Mouse (Mus musculus) 416B (cell line): ENCODE measurements around the gene Prrt1.

Source experiments
- DNase-seq: peaks from one replicate; pipeline ENCODE4 v3.0.0; 2011; ENCODE audit warnings: low read depth

Gene Prrt1

GRCm38 (mm10) chr17:34599891-34600290 is 29.4 kb upstream of the Prrt1 start:
- no peak for DNase-seq

- DNase-seq, result no peak
These were observed 27.5 kb upstream of the Prrt1 start for GRCm38 (mm10) chr17:34601796-34602195.

- peak; percentile 100 for DNase-seq
These were observed 25.8 kb upstream of the Prrt1 start, which contains the start of gene Rnf5 for GRCm38 (mm10) chr17:34603375-34604060. TSS of gene Rnf5 (minus strand) at chr17:34603690.

- DNase-seq, result peak; percentile 100
These were observed 25.2 kb upstream of the Prrt1 start, which contains the start of gene Agpat1 for GRCm38 (mm10) chr17:34604061-34604508. TSS of gene Agpat1 (plus strand) at chr17:34604262.

- DNase-seq, result peak; percentile 69
These were observed 24.7 kb upstream of the Prrt1 start for GRCm38 (mm10) chr17:34604511-34605237.

GRCm38 (mm10) chr17:34605609-34606008 is 23.7 kb upstream of the Prrt1 start:
- peak; percentile 96 for DNase-seq

- DNase-seq, result no peak
These were observed 22.9 kb upstream of the Prrt1 start for GRCm38 (mm10) chr17:34606186-34607039.

- no peak for DNase-seq
These were observed 21.3 kb upstream of the Prrt1 start for GRCm38 (mm10) chr17:34607997-34608396.

- no peak for DNase-seq
These were observed 18.3 kb upstream of the Prrt1 start for GRCm38 (mm10) chr17:34611050-34611449.

- DNase-seq, result no peak
These were observed 16.2 kb upstream of the Prrt1 start for GRCm38 (mm10) chr17:34613054-34613645.

- DNase-seq, result no peak
These were observed 15.5 kb upstream of the Prrt1 start for GRCm38 (mm10) chr17:34613830-34614229.

GRCm38 (mm10) chr17:34615871-34616270 is 13.5 kb upstream of the Prrt1 start, which contains the start of gene Egfl8:
TSS of gene Egfl8 (minus strand) at chr17:34615971.
- DNase-seq, result no peak

- peak; percentile 83 for DNase-seq
These were observed 10.3 kb upstream of the Prrt1 start for GRCm38 (mm10) chr17:34618999-34619398.

GRCm38 (mm10) chr17:34621006-34621405 is 8.3 kb upstream of the Prrt1 start:
- DNase-seq, result no peak

- DNase-seq, result peak; percentile 24
These were observed 6.2 kb upstream of the Prrt1 start for GRCm38 (mm10) chr17:34623161-34623560.

GRCm38 (mm10) chr17:34624981-34625380 is 4.4 kb upstream of the Prrt1 start:
- no peak for DNase-seq

GRCm38 (mm10) chr17:34626062-34626772 is 3.1 kb upstream of the Prrt1 start:
- DNase-seq, result no peak

- DNase-seq, result peak; percentile 78
These were observed 2.6 kb upstream of the Prrt1 start for GRCm38 (mm10) chr17:34626773-34627092.

GRCm38 (mm10) chr17:34627093-34627942 is 2.0 kb upstream of the Prrt1 start:
- peak; percentile 96 for DNase-seq

- no peak for DNase-seq
These were observed 1.2 kb upstream of the Prrt1 start, which contains the start of gene Ppt2 for GRCm38 (mm10) chr17:34627943-34628643. TSS of gene Ppt2 (minus strand) at chr17:34628510.
